Mouse (Mus musculus) embryo, embryonic 9.5 days (tissue): ENCODE results near the gene Zbtb8b.
"Not testable (repeated sequence)": the region's sequence is repeated elsewhere in the genome, so short reads cannot be mapped to it uniquely, and the experiment has no call there.

Experiments
- DNase-seq: peaks from one replicate; pipeline ENCODE4 v3.0.0-alpha.2; 2017; ENCODE audit errors: extremely low spot score

Gene Zbtb8b

DNA sequence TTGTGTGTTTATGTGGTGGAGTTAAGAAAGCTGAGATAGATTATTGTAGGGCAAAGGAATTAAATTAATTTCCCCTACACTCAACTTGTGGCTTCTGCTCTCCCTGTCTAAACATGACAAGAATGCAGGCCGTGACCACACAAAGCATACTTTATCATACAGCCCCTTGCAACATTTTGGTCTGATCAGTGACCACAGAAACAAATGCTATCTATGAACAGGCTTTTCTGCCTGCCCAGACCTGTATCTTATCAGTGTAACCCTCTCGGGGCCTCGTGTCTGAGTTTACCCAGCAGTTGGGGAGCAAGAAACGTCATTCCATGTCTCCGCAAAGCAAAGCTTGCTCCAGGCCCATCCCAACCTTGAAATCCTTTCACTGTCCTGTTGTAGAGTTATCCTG is 24.2 kb downstream of the Zbtb8b start:
- DNase-seq = no peak

DNA sequence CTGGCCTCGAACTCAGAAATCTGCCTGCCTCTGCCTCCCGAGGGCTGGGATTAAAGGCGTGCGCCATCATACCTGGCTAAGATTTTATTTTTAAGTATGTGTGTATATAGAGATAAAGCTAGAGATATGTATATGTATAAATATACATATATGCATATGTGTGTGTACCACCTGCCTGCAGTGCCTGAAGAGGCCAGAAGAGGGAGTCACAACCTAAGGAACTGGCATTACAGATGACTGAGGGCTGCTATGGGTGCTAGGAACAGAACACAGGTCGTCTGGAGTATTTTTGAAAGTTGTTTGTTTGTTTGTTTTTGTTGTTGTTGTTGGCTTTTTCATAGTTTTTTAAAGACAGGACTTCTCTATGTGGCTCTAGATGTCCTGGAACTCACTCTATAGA is 24.8 kb downstream of the Zbtb8b start:
- no peak for DNase-seq

DNA sequence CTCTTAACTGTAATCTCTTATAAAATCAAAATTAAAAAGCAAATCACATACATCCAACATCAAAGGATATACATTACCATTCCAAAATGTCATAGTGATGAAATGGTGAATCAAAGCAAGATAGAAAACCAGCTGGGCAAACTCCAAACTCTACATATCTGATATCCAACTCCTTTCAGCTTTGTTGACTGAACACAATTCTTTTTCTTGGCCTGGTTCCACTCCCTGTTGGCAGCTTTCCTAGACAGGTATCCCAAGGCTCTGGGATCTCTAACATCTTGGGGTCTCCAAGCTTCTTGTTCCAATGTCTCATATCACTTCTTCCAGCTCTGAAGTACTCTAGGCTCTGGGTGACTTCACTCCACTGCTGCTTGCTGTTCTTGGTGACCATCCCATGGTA is 29.7 kb downstream of the Zbtb8b start:
- DNase-seq = no peak

DNA sequence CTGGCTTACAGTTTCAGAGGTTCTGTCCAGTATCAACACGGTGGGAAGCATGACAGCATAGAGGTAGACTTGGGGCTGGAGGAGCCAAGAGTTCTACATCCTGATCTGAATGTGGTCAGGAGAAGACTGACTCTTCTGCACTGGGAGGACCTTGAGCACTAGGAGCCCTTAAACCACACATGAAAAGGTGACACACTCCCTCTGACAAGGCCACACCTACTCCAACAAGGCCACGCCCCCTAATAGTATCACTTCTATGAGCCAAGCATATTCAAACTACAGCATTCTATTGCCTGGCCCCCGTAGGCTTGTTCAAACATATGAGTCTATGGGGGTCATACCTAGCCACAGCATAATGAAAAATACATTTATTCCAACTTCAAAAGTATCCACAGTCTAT is 30.1 kb downstream of the Zbtb8b start:
- not testable (repeated sequence) for DNase-seq

GRCm38 (mm10) chr4:129406447-129406846 is 34.2 kb downstream of the Zbtb8b start:
- peak; percentile 74 for DNase-seq

- no peak for DNase-seq
These were observed 40.8 kb downstream of the Zbtb8b start for GRCm38 (mm10) chr4:129399813-129400212.

DNA sequence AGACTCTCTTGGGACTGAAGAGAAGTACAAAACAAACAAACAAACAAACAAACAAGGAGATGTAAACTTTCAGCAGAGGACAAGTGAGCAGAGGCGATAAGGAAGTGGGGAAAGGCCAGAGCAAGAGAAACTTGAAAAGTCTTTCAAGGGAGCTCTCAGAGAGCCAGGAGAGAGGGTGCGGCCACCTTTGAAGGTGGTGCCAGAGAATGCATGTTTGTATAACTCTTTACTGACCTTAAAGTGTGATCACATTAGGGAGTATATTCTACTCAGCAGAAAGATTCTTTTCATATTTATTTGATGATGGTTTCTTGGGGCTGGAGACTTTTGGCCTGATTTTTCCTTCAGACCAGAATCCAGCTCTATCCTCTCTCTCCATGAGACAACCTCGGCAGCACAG is 43.7 kb downstream of the Zbtb8b start:
- no peak for DNase-seq

GRCm38 (mm10) chr4:129394089-129394870 is 46.4 kb downstream of the Zbtb8b start:
- no peak for DNase-seq

- DNase-seq = no peak
These were observed 49.6 kb downstream of the Zbtb8b start for GRCm38 (mm10) chr4:129390936-129391557.

DNA sequence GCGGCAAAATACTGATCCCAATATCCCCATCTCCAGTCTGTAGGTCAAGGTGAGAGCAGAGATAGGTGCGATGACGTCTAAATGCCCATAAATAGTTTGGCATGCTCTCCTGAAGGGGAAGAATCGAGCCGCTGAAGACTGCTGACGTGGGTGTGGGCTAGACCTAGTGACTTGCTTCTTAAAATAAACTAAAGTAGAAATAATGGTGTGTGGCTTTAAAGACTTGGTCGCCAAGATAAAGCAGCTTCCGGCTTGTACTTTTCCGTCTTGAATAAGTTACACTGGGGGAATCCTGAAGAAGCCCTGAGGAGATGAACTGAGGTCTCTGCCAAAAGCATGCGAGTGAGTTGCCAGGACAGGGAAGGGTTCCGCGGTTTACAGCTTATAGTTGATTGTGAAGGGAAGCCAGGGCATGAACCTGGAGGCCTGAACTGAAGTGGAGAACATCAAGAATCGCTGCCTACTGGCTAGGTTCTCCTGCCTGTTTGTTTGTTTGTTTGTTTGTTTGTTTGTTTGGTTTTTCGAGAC is 50.4 kb downstream of the Zbtb8b start:
- no peak for DNase-seq

DNA sequence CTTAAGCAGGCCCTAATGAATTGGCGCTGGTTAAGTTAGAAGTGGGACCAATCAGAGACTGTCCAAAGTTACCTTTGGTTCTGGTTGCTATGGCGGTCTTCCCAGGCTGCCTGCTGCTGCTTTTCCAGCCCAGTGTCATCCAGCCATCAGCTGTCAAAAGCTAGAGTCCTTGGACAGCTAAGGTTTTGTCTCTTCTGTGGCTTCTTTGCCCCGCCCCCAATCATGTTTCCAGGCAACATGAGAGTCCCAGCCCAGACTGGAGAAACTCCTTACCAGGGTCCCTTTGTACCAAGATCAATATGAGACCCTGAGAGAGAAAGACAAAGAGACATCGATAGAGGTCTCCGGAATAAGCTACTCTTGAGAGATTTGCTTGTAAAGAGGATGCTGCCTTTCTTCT is 52.2 kb downstream of the Zbtb8b start:
- no peak for DNase-seq

GRCm38 (mm10) chr4:129386989-129387388 is 53.7 kb downstream of the Zbtb8b start:
- DNase-seq = no peak

- DNase-seq = no peak
These were observed 54.2 kb downstream of the Zbtb8b start for GRCm38 (mm10) chr4:129386269-129386946.

DNA sequence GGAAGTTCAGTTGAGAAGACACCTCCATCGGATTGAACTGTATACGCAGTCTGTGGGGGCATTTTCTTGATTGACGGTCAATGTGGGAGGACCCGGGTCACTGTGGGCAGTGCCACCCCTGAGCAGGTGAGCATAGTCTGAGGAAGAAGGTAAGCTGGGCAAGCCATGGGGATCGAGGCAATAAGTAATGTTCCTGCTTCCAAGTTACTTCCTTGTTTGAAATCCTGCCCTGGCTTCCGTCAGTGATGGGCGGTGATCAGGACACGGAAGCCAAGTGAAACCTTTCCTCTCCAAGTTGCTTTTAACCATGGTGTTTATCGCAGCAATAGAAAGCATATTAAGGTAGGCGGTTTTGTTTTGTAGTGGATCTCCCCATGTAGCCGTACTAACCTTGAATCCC is 55.0 kb downstream of the Zbtb8b start:
- DNase-seq = no peak

DNA sequence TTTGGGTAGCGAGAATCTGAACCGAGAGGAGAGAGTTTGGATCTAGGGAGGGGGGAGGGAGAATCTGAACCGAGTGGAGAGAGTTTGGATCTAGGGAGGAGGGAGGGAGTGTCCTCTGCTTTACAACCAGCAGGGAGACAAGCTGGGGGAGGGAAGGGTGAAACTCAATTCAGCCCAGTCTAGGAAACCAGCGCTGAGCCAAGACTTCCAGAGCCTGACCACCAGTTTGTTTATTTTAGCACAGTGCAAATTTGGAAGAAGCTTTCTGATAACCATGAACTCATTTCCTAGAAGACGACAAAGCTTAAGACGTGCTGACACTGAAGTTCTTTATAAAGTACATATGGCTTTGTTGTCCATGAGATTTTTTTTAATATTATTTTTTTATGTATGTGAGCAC is 56.2 kb downstream of the Zbtb8b start:
- no peak for DNase-seq

DNA sequence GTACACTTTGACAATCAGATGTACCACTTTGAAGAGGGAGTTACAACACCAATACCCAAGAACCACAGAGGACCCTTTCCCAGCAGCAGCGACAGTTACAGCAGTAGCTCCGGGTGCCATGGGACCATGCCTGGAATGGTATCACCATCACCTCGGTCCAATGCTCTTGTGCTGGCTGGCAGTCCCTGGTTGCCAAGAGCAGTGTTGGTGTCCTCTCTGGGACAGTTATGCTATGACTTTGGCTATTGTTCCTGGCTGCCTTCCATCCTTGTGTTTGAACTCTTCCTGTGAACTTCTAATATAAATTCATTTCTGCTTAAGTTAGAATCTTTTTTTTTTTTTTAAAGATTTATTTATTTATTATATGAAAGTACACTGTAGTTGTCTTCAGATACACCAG is 57.1 kb downstream of the Zbtb8b start:
- no peak for DNase-seq

DNA sequence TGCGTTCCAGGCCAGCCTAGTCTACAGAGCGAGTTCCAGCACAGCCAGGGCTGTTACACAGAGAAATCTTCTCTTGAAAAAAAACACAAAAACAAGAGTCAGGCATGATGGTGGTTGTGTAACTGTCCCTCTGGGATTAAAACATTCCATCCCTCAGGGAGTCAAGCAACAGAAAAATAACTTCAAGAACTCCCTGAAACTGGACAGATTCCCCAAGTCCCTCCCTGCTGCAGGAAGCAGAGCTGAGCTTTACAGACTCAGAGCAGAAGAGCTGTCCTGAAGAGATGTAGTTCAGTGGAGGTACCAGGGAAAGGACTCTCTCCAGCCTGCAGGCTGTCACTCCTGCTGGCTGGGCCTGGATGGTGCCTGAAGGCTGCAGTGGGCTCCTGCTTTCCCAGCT is 58.2 kb downstream of the Zbtb8b start:
- DNase-seq = no peak

DNA sequence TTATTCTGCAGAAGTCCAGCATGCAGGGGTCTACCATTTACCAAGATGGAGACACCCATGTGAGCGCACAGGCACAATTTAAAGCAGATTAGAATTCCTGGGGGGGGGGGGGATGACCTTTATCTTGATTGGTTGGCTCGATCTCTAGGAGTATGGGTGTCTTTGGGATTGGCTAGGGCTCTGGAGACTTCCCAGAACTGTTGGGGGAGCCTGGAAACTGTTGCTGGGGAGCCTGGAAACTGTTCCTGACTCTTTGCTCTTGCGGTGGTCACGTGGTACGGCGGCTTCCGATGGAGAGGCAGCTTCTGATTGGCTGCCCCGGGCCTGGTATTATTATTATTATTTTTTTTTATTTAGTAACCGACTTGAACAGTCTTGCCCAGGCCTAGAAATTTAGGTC is 58.6 kb downstream of the Zbtb8b start:
- no peak for DNase-seq

- no peak for DNase-seq
These were observed 59.5 kb downstream of the Zbtb8b start for GRCm38 (mm10) chr4:129381148-129381547.

GRCm38 (mm10) chr4:129379805-129380204 is 60.8 kb downstream of the Zbtb8b start:
- no peak for DNase-seq

DNA sequence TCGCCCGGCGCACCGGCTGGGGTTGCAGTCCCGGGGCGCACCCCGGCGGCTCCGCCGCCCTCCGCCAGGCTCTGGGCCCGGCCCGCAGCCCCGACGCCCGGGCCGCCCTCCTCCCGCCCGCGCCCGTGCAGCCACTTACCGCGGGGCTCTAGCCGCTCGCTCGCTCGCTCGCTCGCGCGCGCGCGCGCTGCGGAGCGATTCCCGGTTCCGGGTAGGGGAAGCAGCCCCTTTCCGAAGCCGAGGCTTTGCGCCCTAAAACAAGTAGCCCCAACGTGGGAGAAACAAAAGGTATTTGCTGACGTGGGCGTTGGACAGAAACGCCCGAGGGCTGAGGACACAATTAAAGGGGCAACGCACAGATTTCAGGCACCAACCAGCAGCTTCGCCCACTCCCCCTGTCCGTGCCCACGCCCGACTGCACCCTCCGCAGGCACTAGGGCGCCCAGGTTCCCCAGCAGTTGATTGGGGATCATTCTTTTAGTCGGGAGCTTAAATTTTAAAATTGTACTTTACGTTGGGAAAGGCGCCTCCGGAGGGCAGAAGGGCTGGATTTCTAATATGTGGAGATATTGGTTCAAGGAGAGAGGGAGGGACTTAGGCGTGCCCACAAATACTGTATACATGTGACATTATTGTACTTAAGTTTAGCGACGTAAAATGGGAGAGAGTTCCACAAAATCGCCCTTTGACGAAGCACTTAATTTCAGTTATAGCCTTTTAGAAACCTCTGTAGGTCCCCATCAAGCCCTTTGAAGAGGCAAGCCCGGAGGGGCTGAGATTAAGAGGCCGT is 62.9 kb downstream of the Zbtb8b start, which contains the start of gene Zbtb8a:
Zbtb8a (minus strand) TSS at position 516 of the 790 bp plus-strand sequence.
- peak; percentile 71 for DNase-seq
